Mouse (Mus musculus) thymus, postnatal 10 days (tissue): Measurements from ENCODE around the gene Mettl7a1.
"Not testable (repeated sequence)": the region's sequence is repeated elsewhere in the genome, so short reads cannot be mapped to it uniquely, and the experiment has no call there.

Experiments
- DNase-seq, 2 experiments: peaks; one replicate each; pipeline ENCODE4 v3.0.0; 2021; ENCODE audit warnings: low spot score in 2 of 2

The Mettl7a1 gene

DNA sequence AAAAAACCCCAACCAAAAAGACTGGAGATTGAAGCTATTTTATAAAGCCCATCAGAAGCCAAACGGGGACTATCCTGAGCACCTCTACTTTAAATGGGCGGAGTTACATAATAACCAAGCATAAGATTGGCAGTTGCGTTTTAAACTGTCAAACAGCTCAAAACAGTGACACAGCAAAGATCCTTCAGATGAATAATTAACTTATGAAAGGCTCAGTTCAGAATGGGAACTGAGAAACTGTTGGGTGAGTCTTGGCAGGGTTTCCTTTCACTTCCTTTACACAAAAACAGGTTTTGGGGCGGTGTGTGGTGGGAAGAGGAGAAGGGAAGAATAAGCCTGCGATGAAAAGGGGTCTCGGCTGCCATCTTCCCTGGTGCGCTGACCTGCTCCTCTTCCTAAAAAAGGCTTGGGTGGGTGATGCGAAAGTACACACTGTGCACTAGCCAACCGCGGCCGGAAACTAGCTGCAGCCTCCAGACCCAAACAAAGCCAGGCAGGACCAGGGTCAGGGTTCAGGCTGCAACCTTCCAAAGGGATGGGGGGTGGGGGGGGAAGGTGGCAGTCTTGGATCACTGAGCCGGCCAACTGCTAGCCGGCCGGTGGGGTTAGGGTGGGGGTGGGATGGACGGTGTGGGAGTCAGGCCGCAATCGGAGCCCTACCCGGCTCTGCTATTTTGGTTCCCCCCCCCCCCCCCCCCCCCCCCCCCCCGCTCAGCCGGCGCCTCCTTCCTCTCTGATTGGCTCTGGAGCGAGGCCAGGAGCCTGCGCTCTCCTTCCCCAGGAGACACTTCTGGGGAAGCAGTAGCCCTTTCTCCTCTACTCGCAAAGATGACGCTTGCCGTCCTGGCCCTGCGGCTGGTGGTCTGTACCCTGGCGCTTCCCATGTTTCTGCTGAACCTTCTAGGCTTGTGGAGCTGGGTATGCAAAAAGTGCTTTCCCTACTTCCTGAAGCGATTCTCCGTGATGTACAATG lies at the start of gene Mettl7a1:
TSS of gene Mettl7a1 (plus strand) at position 122 of the 973 bp plus-strand sequence.
- DNase-seq = peak; percentile 35 to 48

DNA sequence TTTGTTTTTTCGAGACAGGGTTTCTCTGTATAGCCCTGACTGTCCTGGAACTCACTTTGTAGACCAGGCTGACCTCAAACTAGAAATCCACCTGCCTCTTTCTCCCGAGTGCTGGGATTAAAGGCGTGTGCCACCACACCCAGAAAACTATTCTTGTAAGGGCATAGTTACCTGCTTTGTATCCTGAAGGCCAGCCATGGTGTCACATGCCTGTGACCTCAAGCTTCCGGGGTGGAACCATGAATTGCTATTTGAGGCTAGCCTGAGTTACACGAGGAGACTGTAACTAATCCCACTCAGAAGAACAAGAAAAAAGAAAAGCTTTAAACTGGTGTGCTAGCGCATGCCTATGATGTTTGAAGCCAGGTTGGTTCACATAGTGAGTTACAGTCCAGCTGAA lies 47.6 kb upstream of the Mettl7a1 start:
- DNase-seq = no peak

- no peak for DNase-seq
These were observed 46.6 kb upstream of the Mettl7a1 start for GRCm38 (mm10) chr15:100257305-100257704.

GRCm38 (mm10) chr15:100258646-100259425 lies 45.1 kb upstream of the Mettl7a1 start:
- no peak for DNase-seq

DNA sequence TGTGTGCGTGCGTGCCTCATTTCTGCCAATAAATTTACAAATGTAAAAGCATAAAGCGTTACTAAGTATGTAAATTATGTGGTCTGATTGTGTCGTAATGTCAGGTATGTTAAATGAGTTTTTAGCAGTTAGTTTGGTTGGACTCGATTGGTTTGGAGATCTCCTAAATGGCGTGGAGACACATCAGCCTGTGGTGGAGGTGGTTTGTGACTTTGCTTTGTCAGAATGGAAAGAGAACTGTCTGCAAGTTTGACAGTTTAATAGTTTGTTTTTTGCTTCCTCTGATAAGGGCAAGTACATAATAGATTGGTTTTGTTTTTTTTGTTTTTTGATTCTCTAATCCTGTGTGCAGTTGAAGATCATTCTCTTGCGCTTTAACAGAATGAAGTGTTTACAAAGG lies 43.6 kb upstream of the Mettl7a1 start:
- DNase-seq = not testable (repeated sequence)

DNA sequence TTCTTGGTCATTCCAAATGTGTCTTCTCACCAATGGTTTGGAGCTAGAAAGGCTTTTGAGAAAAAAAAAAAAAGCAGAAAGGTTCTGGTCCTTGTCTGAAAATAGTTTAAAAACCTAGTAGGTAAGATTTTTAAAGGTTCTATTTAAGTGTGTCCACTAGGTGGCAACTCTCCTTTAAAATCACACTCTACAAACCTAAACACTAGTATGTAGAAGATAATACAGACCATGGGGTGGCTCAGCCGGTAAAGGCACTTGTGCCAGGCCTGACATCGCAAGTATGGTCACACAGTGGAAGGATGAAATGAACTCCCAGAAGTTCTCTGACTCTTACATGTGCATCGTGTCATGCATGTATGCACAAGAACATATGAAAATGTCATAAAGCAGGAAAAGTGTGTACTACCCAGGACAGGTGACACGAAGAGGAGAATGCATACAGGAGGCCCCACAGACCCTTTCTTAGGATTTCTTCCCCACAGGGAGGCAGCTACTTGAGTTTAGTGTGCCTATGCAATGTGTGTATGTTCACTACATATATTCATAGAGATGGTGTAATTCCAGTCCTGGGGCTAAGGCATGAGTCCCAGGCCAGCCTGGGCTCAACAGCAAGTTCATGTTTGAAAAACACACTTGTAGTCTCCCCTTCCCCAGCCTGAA lies 40.6 kb upstream of the Mettl7a1 start:
- no peak for DNase-seq

GRCm38 (mm10) chr15:100265586-100266325 lies 38.2 kb upstream of the Mettl7a1 start:
- DNase-seq = no peak

GRCm38 (mm10) chr15:100268916-100269315 lies 35.0 kb upstream of the Mettl7a1 start:
- no peak for DNase-seq

- DNase-seq = no peak
These were observed 34.2 kb upstream of the Mettl7a1 start for GRCm38 (mm10) chr15:100269776-100270175.

DNA sequence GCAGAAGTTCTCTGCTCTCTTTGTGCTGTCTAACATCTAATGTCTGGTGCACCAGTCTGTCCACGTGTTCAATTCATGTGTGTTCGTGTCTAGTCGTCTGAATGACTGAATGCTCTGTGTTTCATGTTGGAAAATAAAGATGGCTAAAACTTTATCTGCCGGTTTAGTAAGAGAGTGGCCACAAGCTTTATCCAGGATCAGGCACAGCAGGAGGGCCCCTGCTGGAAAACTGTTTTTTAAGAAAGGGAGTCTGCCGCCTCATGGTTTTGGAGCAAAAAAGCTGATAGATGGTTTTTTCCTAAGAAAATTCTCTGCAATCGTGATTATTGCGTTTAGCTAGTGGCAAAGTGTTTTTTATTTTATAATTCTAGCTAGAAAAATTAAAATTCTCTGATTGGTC lies 33.3 kb upstream of the Mettl7a1 start:
- DNase-seq = not testable (repeated sequence)

GRCm38 (mm10) chr15:100271411-100271810 lies 32.5 kb upstream of the Mettl7a1 start:
- DNase-seq = no peak

- not testable (repeated sequence) for DNase-seq
These were observed 30.1 kb upstream of the Mettl7a1 start for GRCm38 (mm10) chr15:100273791-100274308.

- no peak for DNase-seq
These were observed 29.0 kb upstream of the Mettl7a1 start for GRCm38 (mm10) chr15:100274790-100275559.

DNA sequence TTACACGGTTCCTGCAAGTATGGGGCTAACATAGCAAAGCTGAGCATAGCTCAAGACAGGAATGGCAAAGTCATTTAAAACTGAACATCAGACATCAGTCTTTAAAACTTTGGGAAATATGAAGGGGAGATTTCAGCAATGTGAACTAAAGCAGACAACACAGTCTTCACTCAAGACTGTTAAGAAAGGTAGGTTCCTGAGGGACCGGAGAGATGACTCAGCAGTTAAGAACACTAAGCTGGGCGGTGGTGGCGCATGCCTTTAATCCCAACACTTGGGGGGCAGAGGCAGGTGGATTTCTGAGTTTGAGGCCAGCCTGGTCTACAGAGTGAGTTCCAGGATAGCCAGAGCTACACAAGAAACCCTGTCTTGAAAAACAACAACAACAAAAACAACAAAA lies 27.5 kb upstream of the Mettl7a1 start:
- DNase-seq = no peak

- no peak for DNase-seq
These were observed 26.4 kb upstream of the Mettl7a1 start for GRCm38 (mm10) chr15:100277586-100277985.

- no peak for DNase-seq
These were observed 23.3 kb upstream of the Mettl7a1 start, which contains the start of gene Tmprss12 for GRCm38 (mm10) chr15:100280626-100281025. Gene Tmprss12, plus strand, starts transcription at chr15:100280837.

DNA sequence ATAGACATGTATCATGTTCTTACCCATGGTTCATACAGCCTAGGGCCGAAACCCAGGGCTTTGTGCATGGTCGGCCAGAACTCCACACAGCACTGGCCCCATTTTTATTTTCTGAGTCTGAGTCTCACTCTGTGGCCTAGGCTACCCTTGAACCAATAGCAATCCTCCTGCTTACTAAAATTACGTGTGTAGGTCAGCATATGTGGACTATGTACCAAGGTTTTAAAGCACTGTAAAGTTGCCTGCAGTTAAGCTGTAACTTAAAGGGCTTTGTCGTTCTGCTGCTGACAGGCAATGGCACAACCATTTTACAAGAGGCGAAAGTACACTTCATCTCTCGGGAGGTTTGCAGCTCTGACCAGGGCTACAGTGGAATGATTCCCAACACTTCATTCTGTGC lies 15.0 kb upstream of the Mettl7a1 start:
- no peak for DNase-seq

GRCm38 (mm10) chr15:100290858-100291257 lies 13.1 kb upstream of the Mettl7a1 start:
- no peak for DNase-seq

GRCm38 (mm10) chr15:100292326-100292725 lies 11.6 kb upstream of the Mettl7a1 start:
- DNase-seq = no peak

GRCm38 (mm10) chr15:100297856-100298255 lies 6.1 kb upstream of the Mettl7a1 start:
- DNase-seq = no peak
